Mouse (Mus musculus): ENCODE data around the gene Olfr16. TPM values are rescaled to one million over a fixed set of nuclear protein-coding genes. Genes with fewer than 3 reads are reported as not detected.

Gene Olfr16
- polyA plus RNA-seq, 1 experiment from 2014 or later: not detected

DNA sequence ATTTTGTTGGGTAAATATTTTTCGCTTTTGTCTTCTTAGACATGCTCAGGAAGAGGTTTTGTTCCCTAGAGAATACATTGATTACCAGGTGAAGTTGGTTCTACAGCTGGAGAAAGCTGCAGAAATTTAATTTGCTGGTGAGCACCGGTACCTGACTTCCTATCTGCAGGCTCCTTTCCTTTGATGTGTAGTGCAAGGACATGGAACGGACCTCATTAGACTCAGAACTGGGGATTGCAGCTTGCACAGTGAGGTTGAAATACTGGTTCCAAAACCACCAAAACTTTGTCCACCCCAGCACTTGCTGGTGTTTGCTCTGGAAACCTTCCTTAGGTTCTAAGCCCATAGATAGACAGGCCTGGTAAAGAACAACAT is 40.4 kb downstream of the Olfr16 start:
- no peaks in the 10 kb centered on the region for H3K36me3 ChIP-seq (ENCODE audit: control insufficient read depth, insufficient read depth, low read length)
- DNase-seq (ENCODE audit: low spot score) (no peak), ATAC-seq (replicated peaks; ENCODE audit: low FRiP score) (no peak)
- peak overlapping the region; percentile 10; the same call in 1 of the 2 replicates for H3K4me2 ChIP-seq
- H3K9ac ChIP-seq (ENCODE audit: low read depth, low read length): no peak overlapping the region
- no peak overlapping the region for H3K27ac ChIP-seq (ENCODE audit: low read depth, low read length)
- no peaks in the 10 kb centered on the region for H3K27me3 ChIP-seq (replicated peaks; ENCODE audit: control insufficient read depth, insufficient read depth, low read length)
- no peak overlapping the region for H3K4me3 ChIP-seq (ENCODE audit: low read depth, low read length)
- H3K4me1 ChIP-seq (replicated peaks; ENCODE audit: control insufficient read depth, insufficient read depth, low read length): no peaks in the 10 kb centered on the region
- WGBS: 77% methylated on average over 3 of the region's 3 CpGs
- no peaks in the 10 kb centered on the region for H3K9me3 ChIP-seq (ENCODE audit: control insufficient read depth, low read length)

Other genes with a start within 250 kb of the Olfr16 start
- gene Apcs, start 55.4 kb upstream of the Olfr16 start, polyA plus RNA-seq (2014; fragmentation: Nextera tagmentation; extraction: Ambion mirVana): 5.1 and 7.1 TPM in 2 replicates
- gene Olfr1408, start 187.0 kb downstream of the Olfr16 start, polyA plus RNA-seq (2014; fragmentation: Nextera tagmentation; extraction: Ambion mirVana): 0.05 TPM in 1 of 2 replicates, not detected in the other
- gene Olfr1406, start 240.2 kb downstream of the Olfr16 start, polyA plus RNA-seq (2014; fragmentation: Nextera tagmentation; extraction: Ambion mirVana): not detected in 2 replicates
- gene Olfr218, start 247.4 kb downstream of the Olfr16 start, polyA plus RNA-seq (2014; fragmentation: Nextera tagmentation; extraction: Ambion mirVana): not detected in 2 replicates